Mouse (Mus musculus) layer of hippocampus, postnatal 14 days (tissue): ENCODE results near the gene Armh2. TPM values are rescaled to one million over a fixed set of nuclear protein-coding genes. Genes with fewer than 3 reads are reported as not detected.

Experiments
- DNase-seq, 2 experiments: peaks; one replicate each; pipeline ENCODE4 v3.0.0; 2021 to 2022; ENCODE audit warnings: low spot score in 2 of 2, mixed read lengths in 1 of 2
- long read RNA-seq, 2 experiments: library from polyadenylated mRNA; stranded (forward); transcript quantifications; one replicate each; pipeline ENCODE4 v2.0.0; 2021
- total RNA-seq, 2 experiments: library from RNA; stranded (reverse); gene quantifications; 2 replicates each; pipeline ENCODE4 v1.2.3; 2021

Gene Armh2
- total RNA-seq: not detected
- long read RNA-seq, experiment 1: 0 reads
- long read RNA-seq, experiment 2: 0 reads

DNA sequence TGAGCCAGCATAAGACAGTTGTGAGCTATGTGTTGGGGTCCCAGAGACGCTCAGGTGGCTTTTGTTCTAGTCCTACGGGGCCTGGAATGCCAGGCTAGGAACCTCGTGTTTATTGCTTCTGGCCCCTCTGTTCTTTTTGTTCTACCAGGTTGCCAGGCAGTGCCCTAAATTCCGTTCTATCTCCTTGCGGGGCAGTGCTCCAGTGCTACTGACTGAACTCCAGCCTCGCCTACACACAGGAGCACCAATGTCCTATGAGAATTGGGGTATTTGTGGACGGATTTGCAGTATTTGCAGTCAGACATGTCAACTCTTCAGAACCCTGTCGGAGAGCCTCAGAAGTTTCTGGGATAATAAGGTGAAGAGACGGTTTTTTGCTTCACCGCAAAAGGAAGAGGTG is at the start of gene Armh2:
Gene Armh2 (plus strand): TSS at position 205 of the 400 bp plus-strand sequence.
- no peak for DNase-seq

DNA sequence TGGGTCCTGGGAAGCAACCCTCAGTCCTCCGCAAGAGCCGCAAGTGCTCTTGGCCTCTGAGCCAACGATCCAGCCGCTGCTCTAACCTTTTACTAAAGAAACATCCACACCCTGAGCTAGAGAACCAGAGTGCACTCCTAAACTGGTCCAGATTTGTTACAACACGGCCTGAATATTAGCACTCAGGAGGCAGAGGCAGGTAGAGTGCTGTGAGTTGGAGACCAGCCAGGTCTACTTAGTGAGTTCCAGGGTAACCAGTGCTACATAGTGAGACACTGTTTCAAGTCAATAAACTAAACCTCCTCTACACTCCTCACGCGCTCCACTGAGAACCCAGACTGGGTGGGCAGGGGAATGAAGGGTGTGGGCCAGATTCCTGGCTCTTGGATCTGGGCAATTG is 47.7 kb upstream of the Armh2 start:
- DNase-seq: no peak

DNA sequence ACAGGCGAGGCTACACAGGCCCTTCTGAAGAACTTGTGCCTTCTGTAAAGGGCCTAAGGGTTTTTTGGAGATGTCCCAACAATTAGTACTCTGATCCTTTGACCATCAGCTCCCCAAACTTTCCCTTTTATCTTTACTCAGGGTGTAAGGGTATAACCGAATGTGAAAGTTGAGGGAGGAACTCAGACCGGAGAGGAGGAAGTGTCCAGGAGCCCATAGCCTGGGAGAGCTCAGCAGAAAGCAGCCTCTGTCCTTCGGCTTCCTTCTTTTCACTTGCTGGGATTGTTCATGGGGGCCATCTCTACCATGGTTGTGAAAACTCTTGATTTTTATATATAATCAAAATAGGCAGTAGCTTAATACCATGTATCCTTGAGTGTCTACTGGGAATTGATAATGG is 42.3 kb upstream of the Armh2 start:
- DNase-seq: no peak

DNA sequence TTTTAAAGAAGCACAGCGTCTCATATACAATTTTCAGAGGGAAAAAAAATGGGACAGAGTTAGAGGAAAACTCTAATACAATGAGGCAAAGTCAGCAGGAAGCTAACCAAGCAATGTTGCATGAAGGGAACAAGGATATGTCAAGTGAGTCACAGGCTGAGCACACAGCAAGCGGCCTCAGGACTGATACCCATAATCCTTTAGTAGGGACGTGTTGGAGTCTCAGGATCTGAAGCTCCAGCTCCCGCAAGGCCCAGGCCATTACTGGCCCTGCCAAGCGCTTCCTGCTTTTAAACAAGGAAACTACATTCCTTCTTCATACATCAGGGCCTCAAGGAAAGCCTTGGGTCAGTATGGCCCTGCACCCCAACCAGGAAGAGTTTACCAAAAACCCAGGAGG is 38.9 kb upstream of the Armh2 start:
- no peak for DNase-seq

DNA sequence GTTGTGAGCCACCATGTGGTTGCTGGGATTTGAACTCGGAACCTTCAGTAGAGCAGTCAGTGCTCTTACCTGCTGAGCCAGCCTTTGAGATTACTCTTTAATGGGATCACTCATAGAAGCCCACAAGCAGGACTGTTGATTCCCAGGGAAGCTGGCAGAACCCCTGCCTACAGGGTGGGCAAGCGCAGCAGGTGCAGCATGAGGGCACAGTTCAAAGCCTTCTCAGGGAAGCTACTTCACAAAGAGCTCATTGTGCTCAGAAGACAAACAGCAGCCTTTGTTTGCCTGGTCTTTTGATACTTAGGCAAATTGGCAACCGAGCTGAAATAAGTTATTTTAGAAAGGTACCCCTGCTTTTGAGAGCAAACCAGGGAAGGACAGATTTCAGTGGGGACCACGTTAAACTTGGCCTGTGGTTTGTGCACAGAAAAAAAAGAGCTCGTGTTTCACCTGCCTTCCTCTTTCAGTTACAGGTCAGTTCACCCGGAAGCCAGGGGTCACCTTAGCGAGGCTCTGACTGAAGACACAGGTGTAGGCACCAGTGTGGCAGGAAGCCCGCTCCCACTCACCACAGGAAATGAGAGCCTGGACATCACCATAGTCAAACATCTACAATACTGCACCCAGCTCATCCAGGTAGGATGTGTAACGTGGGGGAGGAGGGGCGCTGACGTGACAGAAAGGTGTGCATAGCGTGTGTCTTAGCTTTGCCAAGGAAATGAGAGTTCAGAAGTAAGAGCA is 31.2 kb upstream of the Armh2 start:
- DNase-seq: no peak

DNA sequence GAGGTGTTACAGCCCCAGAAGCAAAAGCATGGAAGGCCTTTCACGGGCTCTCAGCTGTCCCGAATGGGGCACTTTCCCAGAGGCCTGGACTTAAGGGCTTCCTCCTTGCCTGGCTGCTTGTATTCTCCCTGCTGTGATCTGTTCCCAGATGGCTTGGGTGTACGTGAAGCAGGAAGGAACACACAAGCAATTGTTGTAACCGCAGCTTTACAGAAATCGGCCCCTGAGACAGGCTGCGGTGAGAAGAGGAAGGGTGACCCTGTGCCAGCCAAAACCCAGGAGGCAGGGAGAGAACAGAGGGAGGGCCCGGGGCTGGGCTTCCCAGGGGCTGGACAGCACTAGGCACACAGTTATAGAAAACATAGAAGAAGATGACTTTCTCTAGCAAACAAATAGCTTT is 30.1 kb upstream of the Armh2 start:
- no peak for DNase-seq

DNA sequence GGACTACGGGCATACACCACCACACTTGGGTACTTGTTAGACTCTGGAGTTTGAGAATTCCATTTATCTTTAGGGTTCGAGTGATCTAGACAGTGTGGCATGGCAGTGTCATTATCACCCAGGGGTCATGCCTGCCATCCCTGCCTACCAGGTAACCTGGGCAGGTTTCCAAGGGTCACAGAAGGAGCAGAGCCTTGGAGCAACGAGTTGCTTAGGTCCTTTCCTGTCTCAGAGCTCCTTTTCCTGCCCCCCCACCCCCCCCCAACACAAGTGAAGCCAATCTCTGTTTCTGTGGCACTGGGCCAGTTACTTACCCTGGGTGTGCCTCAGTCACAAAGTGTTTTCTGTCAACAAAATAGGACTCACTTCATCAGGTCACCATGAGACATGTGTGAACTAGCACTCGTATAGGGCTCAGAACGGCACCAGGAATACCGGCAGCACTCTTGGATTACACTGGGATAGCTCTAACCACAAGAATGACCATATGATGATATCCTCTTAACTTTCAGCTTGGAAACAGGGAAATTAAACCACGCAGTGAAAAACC is 28.4 kb upstream of the Armh2 start:
- DNase-seq: no peak

DNA sequence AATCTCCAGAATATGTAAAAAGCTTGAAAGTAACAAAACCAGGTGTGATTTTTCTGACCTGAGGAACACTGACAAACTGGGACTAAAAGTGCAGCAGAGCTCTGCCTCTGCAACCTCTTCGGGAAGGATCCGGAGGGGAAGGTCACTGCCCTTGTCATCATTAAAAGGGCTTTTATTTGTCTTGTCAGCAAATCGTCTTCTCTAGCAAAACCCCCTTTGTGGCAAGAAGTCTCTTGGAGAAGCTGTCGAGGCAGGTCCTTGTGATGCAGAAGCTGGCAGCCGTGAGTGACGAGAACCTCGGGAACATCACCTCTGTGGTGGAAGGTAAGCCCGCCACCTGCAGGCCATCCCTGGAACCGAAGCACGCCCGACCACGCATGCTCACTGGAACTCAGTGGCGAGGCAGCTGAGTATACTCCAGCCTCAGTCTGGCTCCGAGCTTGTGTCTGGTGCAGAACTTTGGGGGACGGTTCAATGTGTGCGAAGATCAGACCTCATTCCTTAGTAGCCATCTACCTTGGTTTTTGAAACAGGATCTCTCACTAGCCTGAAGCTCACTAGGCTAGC is 27.5 kb upstream of the Armh2 start:
- DNase-seq: peak; percentile 90 to 92

DNA sequence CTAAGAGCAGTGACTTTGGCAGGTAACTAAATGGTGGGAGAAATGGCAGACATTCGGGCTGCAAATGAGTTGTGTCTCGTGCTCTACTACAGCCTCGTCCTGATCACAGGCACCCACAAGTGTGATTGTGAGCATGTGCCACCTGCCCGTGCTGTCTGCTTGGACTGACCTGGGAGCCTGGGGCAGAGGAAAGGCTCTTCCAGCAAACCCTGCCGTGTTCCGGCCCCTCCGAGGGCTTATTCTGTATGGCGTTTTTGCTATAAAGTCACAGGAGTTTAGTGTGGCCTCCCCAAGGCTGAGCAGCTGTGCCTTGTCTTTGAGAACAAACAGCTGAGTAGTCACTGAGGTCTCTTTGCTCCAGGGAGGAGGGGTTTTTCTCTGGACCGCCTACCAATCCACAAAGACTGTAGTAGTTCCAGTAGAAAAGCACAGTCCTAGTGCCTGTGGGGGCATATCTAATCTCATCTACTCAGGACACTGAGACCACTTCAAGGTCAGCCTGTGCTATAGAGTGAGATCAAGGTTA is 26.6 kb upstream of the Armh2 start:
- no peak for DNase-seq

DNA sequence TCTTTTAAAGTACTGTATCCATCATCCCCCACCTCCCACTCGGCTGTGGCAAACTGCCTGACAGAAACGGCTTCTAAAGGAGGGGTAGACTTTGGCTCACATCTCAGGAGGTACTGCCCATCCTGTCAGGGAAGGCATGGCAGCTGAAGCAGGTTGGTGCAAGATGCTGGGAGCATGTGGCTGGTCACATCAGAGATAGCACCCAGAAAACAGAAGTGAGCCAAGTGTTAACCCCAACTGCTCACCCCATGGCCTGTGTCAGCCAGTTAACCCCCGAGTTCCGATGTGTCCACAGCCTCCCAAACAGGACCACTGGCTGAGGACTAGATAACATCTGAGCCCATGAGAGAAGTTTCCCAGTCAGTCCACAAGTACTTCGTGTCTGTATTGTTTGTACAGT is 25.4 kb upstream of the Armh2 start:
- DNase-seq: no peak

DNA sequence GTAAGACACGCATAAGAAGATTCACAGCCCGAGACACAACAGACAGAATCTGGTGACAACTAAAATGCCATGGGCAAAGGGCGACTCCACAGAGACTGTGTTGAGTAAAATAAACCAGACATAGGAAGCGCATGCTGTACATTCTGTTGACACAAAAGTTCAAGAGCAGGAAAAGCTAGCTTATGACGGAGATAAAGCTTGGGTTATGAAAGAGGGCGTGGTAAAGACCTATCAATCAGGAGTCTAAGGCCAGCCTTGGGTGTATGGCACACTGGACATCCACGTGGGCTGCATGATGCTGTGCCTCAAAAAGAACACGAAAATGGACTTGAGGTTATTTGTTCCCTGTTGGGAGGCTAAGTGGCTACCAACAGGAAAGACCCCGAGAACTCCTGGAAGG is 24.6 kb upstream of the Armh2 start:
- DNase-seq: no peak

DNA sequence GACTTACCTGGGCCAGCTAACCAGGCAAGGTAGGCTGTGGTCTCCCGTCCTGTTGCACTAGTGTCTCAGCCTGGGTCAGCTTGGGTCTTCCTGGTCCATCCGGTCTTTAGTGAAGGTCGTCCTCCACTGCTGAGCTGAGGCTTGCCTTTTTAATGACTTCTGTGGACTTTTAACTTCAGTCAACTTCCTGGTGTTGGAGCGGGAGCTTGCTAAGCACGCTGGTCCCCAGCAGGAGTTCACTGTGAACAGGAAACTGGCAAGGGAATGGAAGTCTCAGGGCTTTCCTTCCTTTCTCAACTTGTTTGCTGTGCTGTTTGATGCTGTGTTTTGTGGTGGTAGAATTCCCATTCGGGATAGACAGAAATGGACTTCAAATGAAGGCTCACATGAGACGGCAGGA is 23.4 kb upstream of the Armh2 start:
- DNase-seq: no peak

DNA sequence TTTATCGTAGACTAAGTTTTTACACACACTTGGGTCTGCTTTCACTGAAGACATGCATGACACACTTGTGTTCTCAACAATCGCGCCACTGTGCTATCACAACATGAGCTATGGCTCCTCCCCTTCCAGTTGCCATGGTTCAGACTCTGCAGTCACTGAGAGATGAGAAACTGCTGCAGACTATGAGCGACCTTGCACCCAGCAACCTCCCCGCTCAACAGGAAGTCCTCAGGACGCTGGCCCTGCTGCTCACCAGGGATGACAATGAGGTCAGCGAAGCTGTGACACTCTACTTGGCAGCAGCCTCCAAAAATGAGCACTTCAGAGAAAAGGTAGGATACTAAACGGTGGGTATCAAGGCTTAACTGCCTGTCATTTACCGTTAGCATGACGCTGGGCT is 19.5 kb upstream of the Armh2 start:
- DNase-seq: no peak

DNA sequence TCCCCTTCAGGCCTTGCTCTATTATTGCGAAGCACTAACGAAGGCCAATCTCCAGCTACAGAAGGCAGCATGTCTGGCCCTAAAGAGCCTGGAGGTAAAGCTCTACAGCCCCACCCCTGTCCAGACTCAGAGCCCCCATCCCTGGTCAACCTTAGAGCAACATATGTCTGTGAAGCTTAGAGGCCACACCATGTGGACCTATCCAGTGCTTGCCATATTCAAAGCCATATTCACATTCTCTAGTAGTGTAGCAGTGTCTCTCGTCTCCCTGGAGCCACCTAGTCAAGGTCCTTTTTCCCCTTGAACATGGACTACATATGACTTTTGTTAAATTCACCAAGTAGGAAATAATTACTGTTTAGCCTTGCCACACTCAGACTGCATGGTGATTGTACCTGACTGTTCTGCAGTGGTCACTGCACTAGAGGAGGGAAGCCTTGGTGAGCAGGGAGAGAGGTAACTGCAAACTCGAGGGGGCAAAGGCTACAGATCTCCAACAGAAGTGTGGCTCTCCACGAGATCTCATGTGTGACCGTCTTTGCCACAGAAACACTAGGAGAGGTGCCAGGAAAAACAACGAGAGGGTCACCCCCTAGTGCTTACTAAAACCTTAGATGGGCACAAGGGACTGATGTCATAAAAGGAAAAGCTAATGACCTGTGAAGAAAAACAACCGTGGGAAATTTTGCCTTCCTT is 17.2 kb upstream of the Armh2 start:
- DNase-seq: no peak

DNA sequence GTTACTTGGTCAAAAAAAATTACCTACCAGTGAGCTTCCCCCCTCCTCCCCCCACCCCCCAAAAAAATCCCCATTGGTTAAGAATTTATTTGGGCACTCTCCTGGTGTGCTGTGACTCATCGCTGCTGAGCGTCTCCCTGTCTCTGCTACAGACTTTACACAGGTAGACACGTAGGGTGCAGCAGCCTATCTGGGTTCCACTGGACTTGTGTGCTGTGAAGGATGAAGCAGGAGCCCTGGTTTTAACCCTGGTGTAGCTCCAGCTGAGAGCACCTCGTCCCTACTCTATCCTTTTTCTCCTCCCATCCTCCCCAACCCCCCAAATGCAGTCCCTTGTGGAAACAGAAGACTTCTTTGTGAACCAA is 16.7 kb upstream of the Armh2 start:
- DNase-seq: no peak

DNA sequence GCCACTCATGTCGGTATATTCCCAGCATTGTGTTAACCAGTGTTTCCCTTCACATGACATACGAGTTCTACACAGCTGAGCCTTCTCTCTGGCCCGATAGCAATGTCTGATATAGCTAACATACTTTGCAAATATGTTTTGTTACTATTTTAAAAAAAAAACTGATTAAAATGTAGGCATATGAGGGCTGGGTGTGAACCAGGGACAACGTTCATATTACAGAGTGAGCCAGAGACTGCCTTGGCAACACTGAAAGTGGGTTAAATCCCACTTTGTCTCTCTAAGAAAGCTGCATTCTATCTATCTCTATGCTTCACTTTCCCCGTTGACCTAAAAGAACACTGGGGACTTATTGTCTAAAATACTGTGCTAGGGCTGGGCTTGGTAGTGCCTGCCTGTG is 11.9 kb upstream of the Armh2 start:
- no peak for DNase-seq

DNA sequence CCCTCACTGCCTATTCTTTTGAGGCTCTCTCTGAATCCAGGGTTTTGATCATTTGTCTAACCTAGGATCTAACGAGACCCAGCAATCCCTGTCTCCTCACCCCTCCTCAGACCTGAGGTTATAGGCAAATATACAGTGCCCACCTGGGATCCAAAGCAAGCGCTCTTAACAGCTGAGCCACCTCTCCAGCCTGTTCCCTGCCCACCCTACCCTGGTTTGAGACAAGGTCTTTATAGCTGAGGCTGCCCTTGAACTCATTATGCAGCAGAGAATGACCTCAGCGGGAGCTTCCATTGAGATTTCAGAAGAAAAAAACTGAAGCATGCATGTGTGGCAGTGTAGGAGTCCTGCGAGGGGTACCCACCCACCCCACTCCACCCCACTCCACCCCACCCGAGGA is 6.5 kb upstream of the Armh2 start:
- no peak for DNase-seq

DNA sequence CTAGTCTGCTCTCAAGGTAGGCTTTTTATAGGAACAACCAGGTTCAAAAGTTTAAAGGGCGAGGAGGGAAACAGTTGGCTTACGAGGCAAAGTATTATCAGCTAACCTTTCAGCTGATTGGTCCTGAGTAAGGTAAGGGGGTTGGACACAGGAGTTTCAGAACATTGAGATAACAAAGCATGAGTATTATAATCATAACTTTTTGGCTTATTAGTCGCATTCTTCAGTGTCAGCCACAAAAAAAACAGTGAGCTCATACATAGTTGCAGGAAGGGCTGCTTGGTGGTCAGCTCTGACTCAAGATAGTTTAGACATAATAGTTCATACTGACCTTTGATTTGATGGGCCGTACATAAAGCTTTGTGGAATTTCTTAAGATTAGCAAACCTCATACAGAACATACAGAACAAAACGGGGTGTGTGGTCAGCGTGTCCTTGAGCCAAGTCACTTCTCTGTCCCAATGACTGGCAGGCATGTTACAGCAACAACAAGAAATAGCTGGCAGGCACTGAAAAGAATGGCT is 5.4 kb upstream of the Armh2 start:
- no peak for DNase-seq

DNA sequence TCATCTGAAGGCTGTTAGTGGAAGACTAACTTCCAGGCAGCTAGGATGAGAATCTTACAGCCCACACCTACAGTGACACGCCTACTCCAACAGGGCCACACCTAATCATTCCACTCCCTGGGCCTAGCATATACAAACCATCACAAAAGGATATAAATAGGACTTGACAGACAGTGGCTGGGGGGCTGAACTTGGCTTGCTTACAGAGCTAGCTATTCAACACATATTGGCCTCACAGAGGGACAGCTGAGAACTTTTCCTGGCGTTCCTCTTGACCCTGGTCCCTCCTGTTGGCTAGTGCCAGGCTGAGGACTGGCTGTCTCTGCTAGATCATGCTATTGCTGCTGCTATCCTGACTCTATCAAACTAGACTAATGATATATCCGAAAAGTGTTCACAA is 6.8 kb downstream of the Armh2 start:
- no peak for DNase-seq

DNA sequence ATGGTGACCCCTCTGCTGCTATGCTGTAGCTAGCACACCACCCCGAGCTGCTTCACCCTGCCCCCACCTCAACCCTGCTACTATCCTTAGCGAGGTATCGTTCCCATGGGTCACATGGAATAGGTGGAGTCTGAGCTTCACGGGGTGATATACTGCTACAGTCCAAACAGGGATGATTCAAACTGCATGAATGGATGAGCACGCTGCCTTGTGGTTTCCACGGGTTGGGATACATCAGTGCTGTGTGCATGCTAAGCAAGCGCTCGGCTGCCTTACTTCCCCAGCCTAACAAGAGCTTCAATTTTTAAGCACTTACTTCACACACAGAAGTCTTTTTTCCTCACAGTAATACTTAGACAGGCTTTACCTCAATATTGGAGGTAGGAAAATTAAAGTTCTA is 9.8 kb downstream of the Armh2 start:
- DNase-seq: no peak

DNA sequence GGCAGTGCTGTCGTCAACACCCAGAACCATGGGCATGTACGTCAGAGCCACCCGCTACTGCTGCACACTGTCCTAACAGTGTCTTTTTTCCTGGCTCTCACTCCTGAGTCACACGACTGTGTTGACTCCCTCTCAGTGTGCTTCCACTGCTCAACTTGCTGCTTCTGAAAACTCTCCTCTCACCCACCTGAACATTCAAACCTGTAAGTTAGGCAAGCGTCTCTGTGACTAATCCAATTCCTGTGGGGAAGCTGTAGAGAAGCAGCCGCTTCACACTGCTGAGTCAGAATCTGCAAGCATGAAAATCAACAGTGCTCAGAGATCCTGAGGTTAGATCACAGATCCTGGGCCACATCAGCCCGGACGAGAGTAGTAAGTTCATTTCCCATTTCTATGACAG is 10.4 kb downstream of the Armh2 start:
- no peak for DNase-seq

DNA sequence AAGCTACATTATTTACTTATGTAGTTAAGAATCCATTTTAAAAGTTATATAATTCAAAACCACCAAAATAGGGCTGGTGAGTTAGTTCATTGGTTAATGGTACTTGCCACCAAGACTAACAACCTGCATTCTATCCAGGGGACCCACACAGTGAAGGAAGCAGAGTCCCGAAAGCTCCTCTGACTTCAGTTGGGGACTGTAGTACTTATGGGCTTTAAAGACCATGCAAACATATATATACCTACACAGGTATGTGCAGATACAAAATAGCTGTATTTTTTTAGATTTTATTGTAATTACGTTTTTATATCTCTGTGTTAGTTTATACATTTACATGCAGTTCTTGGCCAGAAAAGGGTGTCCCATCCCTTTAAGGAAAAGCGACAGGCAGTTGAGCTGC is 15.7 kb downstream of the Armh2 start:
- DNase-seq: no peak
